Mouse (Mus musculus) olfactory bulb, adult 2 months (tissue): Measurements from ENCODE around the gene Tmem33.

Experiments
- CTCF ChIP-seq: fragments of 200-500 bp; IDR thresholded peaks from 2 replicates; pipeline ENCODE4 v1.5.1; 2012; ENCODE audit warnings: low read depth, mild to moderate bottlenecking, low read length, moderate library complexity; ENCODE audit not compliant: insufficient read depth
- POLR2A ChIP-seq: fragments of 200-500 bp; IDR thresholded peaks from 2 replicates; pipeline ENCODE4 v1.6.1; 2012; ENCODE audit warnings: mild to moderate bottlenecking, low read depth, low read length, moderate library complexity; ENCODE audit not compliant: insufficient read depth

GRCm38 (mm10) chr5:67216031-67216778, 44.2 kb upstream of the Tmem33 start:
- no peak for TF ChIP-seq POLR2A
- TF ChIP-seq CTCF: no peak
